Mouse (Mus musculus): ENCODE data around the gene Ntm.

Ntm gene

GRCm38 (mm10) chr9:29754374-29754773 lies 208.6 kb downstream of the Ntm start:
- in situ Hi-C loops (cut with MboI): no loop called here

DNA sequence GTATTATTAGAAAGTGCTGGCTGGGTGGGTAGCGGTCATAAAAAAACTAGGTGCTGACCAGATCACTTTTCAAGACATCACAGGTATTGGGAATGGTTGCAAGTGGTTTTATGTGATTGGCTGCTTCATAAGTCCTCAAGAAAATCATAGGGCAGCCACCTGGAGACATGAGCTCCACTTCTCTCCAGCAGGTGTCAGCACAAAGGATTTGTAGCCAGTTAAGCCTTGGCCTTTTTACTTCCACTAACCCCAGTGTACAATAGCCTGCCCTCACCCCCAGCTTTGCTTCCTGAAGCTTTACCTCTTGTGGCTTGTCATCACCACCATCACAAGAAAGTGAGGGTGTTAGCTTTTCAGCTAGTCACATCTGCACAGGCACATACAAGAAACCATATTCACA lies 211.5 kb downstream of the Ntm start:
- in situ Hi-C loops (cut with MboI): no loop called here

- in situ Hi-C loops (cut with MboI): no loop called here
Measured at GRCm38 (mm10) chr9:29750371-29751014, 212.4 kb downstream of the Ntm start.

DNA sequence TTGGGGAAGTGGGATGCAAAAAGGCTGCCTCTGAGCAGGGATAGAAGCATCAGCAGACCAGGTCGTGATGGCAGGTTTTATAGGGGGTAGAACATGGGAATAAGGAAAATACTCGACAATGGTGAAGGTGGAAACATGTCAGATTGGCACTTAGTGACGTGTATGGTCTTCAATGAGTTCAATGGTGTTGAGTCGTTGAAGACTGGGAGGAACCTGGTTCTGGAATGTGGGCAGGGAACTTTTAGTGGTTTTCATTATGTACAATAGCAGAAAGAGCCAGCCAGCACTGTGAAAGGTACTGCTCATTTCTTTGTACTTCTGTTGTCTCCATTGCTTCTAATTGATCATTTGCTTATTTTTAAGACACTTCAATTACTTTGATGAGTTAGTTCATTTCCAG lies 214.9 kb downstream of the Ntm start:
- in situ Hi-C loops (cut with MboI): no loop called here

DNA sequence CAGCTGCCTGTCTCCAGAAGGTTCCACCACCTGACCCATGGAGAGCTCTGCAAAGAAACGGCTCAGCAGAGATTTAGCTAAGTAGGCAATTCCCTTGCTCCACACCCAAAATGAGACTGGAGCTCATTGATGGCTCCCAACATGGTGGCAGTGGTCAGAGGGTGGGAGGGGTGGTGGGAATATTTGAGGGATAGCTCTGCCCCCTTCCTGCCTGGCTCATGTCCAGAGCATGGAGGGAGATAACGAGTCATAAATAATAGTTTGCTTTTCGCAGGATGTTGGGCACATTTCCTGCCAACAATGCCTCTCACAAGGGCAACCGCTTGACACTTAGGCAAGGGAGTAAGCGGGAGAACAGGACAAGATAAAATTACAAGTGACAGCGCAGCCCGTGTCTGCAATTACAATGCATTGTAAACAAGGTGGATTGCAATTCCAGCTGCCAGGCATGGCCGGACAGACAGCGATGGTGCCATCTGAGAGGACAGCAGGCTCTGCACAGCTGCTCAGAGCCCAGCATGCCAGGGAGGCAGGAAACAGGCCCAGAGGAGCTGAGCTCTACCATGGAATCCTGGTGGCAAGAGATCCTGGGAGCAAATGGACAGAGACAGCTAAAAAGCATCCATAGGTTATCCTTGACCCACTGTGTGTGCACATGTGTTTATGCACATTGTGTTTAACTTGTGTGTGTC lies 224.0 kb downstream of the Ntm start:
- in situ Hi-C loops (cut with MboI): no loop called here

DNA sequence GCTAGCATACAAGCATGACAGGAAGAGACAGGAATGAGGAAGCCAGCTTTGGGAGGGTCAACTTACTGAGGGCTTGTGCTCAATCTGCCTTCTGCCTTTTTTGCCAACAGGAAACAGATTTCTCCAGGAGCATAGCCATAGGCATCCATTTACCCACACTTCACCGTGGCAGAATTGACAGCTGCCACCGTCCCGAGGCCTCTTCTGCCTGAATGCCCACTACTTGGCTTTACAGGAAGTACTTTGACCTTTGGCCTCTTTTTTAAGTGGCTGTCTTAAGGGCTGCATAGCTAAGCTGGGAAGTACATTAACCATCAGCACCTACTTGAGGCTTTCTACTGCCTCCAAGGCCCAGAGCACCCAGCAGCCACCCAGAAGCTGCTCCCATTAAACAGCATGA lies 226.9 kb downstream of the Ntm start:
- in situ Hi-C loops (cut with MboI): no loop called here

GRCm38 (mm10) chr9:29732895-29733294 lies 230.0 kb downstream of the Ntm start:
- in situ Hi-C loops (cut with MboI): no loop called here

DNA sequence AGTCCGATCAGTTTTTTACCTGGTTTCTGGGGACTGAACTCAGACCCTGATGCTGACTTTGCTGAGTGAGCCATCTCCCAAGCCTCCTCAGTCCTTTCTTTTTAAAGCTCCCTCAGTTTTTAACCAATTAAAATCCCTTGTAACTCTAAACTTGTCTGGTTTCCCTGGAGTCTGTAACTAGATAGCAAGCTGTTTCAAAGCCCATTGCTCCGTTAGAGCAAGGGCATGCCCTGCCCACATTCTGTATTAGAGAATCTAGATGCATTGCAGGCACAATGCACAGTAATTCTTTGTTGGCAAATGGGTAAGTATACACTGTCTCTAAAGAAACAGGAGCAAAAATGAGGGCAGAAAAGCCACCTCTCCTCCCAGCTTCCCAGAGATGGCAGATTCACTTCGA lies 231.3 kb downstream of the Ntm start:
- in situ Hi-C loops (cut with MboI): no loop called here

GRCm38 (mm10) chr9:29727540-29728432 lies 235.2 kb downstream of the Ntm start:
- in situ Hi-C loops (cut with MboI): no loop called here

- in situ Hi-C loops (cut with MboI): no loop called here
Measured at GRCm38 (mm10) chr9:29721461-29721860, 241.5 kb downstream of the Ntm start.

DNA sequence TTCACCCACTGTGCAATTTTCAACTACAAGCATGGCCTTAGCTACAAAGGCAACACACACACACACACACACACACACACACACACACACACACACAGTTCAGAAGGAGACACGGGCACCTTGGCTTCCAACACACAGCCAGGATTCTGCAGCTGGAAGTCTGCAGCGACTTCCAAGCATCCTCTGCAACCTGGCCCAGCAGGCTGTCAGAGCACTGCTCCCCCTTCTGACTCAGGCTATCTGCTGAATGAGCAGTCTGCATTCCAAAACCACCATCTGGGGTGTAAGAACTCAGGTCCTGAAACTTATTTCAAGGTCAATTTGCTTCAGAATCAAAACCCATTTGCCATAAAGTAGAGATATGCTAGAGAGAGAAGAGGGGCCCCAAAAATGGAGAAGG lies 246.1 kb downstream of the Ntm start:
- in situ Hi-C loops (cut with MboI): no loop called here

DNA sequence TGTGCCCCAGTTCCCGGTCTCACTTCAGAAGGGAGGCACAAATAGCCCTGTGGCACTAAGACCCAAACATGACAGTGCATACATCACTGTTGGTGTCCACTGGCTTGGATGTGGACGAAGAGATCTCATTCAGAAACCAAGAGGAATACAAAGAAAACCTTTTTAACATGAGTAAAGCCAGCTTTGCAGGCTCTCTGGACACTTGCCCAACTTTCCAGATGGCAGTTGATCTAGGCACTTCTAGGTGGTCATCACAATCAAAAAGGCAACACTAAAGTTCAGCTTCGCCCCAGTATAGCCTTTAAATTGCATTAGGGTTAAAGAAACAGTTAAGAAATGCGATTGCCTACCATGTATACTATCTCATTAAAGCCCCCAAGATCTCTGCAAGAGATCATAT lies 264.7 kb downstream of the Ntm start:
- in situ Hi-C loops (cut with MboI): no loop called here

- in situ Hi-C loops (cut with MboI): no loop called here
Measured at GRCm38 (mm10) chr9:29694151-29694550, 268.8 kb downstream of the Ntm start.

DNA sequence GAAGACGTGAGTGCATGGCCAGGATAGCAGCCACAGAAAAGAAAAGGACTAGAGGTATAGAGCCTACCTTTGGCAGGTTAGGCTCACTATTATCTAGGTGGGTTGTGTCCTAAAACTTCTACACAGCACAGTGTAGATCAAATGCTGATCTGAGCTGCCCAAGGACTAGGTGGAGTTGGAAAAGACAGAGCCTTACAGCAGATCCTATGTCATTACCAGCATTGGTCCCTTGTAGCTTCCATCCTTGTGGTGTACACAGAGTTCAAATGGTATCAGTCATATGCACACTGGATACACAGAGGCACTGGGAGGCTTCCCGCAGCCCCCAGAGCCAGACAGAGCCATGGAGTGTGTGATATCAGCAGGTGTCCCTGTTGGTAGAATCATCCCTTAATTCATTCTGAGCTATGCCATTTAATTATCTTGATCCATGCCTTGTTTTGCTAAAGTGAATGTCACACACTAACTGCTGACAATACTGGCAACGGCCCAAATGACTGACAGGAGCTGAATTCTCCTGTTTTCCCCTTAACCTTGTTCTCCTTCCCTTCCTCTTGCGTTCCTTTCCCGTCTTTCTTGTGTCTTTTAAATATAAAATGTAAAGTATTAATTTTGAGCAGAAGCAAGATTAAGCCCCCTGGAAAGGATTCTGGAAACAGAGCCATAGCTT lies 271.6 kb downstream of the Ntm start:
- in situ Hi-C loops (cut with MboI): no loop called here

DNA sequence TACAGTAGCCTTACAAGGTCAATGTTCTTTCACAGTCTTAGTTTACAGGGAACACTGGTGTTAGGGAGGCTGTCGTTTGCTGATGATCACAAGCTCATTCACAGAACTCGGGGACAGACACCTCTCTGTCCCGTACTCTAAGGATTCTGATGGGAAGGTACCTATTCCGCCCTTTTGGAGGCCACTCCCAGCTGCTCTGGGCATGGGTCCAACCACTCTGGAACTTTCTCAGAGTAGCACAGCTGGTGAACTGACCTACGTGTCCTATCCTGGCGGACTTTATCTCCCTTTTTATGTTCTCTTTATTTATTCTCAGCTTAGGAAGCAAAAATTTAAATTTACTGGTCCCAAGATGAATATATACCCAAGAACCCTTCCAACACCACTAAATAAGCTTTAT lies 280.7 kb downstream of the Ntm start:
- in situ Hi-C loops (cut with MboI): no loop called here

DNA sequence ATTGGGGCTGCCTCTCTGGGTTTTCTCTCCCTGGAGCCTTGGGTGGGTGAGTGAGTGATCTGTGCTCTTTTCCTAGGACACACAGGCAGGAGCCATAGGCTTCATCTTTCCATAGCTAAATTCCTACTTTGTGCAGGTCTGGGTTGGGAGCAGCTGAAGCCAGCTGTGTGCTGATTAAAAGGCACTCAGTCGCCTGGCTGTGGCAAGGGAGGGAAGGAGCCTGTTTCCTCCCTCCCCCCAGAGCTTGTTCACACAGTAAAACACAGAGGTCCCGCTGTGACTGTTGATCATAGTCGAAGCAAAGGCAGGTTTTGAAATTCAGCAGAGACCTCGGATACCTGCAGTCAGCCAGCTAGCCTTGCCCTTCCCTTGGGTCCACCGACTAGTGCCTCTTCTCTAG lies 282.3 kb downstream of the Ntm start:
- in situ Hi-C loops (cut with MboI): no loop called here

DNA sequence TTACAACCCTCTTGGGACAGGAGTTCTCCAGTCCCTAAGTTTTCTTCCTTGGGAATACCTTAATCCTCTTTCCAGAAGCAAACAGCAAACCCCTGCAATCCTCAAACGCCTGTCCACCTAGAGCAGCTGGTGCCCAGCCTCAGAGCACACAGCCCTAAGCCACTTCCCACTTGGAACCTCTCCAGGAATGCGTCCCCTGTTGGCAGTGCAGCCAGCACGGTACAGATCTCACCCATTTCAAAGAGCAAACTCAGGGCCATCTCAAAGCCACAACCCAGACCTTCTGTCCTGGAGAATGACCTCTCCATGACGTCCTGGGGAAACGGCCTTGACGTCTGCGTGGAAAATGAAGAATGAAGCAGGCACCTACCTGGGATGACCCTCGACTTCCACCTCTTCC lies 289.0 kb downstream of the Ntm start:
- in situ Hi-C loops (cut with MboI): no loop called here

DNA sequence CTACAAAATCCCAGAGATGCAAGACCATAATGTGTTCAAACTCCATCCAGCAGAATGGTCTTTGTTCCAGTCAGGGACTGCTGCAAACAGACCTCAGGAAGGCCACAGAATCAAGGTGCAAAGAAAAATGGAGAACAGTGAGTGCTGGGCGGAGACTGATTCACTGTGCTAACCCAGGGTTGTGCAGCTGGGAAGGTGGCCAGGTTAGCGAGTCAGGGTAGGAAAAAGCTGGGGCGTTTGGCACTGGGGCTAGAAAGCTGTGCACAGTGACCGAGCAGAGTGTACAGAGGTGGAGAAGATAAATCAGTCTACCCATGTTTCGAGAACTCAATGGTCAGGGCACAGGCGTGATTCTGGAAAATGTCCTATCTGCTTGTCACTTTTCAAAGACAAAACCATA lies 291.1 kb downstream of the Ntm start:
- in situ Hi-C loops (cut with MboI): no loop called here

DNA sequence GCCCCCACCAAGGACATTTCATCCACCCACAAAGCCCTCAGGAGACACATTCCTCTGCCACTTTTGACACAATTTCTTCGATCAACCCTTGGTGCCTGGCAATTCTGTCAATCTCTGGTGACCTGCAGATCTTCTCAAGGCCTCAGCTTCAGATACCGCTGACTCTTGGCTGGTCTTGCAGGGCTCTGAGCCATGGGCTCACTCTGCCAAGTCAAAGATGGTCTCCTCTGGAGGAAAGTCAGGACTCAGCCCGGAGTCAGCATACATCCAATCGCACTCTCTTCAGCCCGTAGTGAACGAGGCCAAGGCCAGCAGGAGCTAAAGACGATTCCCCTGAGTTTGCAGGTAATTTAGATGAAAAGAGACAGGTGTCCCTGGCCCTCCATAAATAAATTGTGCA lies 299.7 kb downstream of the Ntm start:
- in situ Hi-C loops (cut with MboI): no loop called here

GRCm38 (mm10) chr9:29661468-29662145 lies 301.3 kb downstream of the Ntm start:
- in situ Hi-C loops (cut with MboI): no loop called here

DNA sequence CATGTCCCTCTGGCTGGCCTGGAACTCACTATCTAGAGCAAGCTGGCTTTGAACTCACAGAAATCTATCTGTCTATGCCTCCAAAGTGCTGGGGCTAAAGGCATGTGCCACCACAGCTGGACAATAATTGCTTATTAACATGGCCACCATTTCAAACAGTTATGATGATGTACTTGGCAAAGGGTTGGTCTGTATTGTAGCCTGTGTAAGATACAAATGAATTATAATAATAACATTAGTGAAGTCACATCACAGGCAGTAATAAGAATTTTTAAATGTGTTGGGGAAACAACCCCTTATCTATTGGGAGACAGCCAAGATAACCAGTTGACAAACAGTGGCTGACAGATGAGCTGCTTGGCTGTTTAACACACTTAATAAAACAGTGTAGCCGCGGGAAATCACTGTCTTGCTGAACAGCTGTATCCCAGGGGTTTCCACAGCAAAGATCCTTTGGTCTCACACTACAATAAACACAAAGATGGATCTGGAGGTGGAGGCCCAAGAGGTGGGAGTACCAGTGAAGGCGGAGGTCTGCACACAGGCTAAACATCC lies 302.8 kb downstream of the Ntm start:
- in situ Hi-C loops (cut with MboI): no loop called here

All from mature B cell (primary cell).